Mouse (Mus musculus) myocyte (in vitro differentiated cells): Measurements from ENCODE around the gene Btf3l4. TPM values are rescaled to one million over a fixed set of nuclear protein-coding genes. Genes with fewer than 3 reads are reported as not detected.

Source experiments
- H3K27me3 ChIP-seq: one replicate; pipeline ENCODE4 v1.6.1; 2011; ENCODE audit not compliant: control insufficient read depth, insufficient read depth, insufficient read length
- H3K36me3 ChIP-seq: one replicate; pipeline ENCODE4 v1.6.1; 2011; ENCODE audit not compliant: control insufficient read depth, insufficient read depth
- H3K4me2 ChIP-seq: one replicate; pipeline ENCODE4 v1.6.1; 2011; ENCODE audit warnings: low read depth, control low read depth
- H3K4me3 ChIP-seq: one replicate; pipeline ENCODE4 v1.5.1; 2011; ENCODE audit warnings: mild to moderate bottlenecking, control low read depth, moderate library complexity
- H3K79me2 ChIP-seq: one replicate; pipeline ENCODE4 v1.6.1; 2011; ENCODE audit not compliant: control insufficient read depth, insufficient read depth
- H3ac ChIP-seq: one replicate; pipeline ENCODE4 v1.6.1; 2011; ENCODE audit not compliant: control insufficient read depth, insufficient read length
- CEBPB ChIP-seq: IDR thresholded peaks from 2 replicates; pipeline ENCODE4 v1.6.1; 2011; ENCODE audit warnings: mild to moderate bottlenecking, moderate library complexity; ENCODE audit not compliant: poor library complexity, insufficient read depth, severe bottlenecking
- E2F4 ChIP-seq: IDR thresholded peaks from one replicate; pipeline ENCODE4 v1.6.1; 2011; ENCODE audit warnings: mild to moderate bottlenecking, control low read depth, moderate library complexity; ENCODE audit not compliant: insufficient read depth
- MAX ChIP-seq: IDR thresholded peaks from one replicate; pipeline ENCODE4 v1.6.1; 2011; ENCODE audit warnings: low read depth, mild to moderate bottlenecking, control low read depth
- MYOD1 ChIP-seq, 3 experiments: IDR thresholded peaks; one replicate each; pipeline ENCODE4 v1.6.1; 2011; ENCODE audit warnings: control low read depth in 2 of 3, low read depth in 2 of 3, mild to moderate bottlenecking in 2 of 3, moderate library complexity in 1 of 3; ENCODE audit not compliant: insufficient read length in 2 of 3, control insufficient read depth in 1 of 3
- MYOG ChIP-seq, 3 experiments: IDR thresholded peaks; one replicate each; pipeline ENCODE4 v1.6.1; 2011; ENCODE audit warnings: control low read depth in 2 of 3, low read depth in 2 of 3, mild to moderate bottlenecking in 2 of 3; ENCODE audit not compliant: insufficient read length in 2 of 3, control insufficient read depth in 1 of 3, insufficient read depth in 1 of 3
- POLR2A ChIP-seq: IDR thresholded peaks from one replicate; pipeline ENCODE4 v1.6.1; 2011; ENCODE audit warnings: low read depth, mild to moderate bottlenecking, control low read depth, moderate library complexity; ENCODE audit not compliant: insufficient read length
- POLR2AphosphoS2 ChIP-seq: IDR thresholded peaks from one replicate; pipeline ENCODE4 v1.6.1; 2011; ENCODE audit warnings: low read depth, control low read depth; ENCODE audit not compliant: insufficient read length
- REST ChIP-seq: IDR thresholded peaks from one replicate; pipeline ENCODE4 v1.6.1; 2011; ENCODE audit warnings: mild to moderate bottlenecking, control low read depth, moderate library complexity; ENCODE audit not compliant: insufficient read depth, insufficient read length
- TCF12 ChIP-seq: IDR thresholded peaks from one replicate; pipeline ENCODE4 v1.6.1; 2011; ENCODE audit warnings: mild to moderate bottlenecking, control low read depth; ENCODE audit not compliant: poor library complexity, insufficient read depth, severe bottlenecking
- TCF3 ChIP-seq: IDR thresholded peaks from one replicate; pipeline ENCODE4 v1.6.1; 2011; ENCODE audit warnings: low read depth, control low read depth; ENCODE audit not compliant: insufficient read length
- USF1 ChIP-seq: IDR thresholded peaks from one replicate; pipeline ENCODE4 v1.6.1; 2011; ENCODE audit warnings: low read depth, mild to moderate bottlenecking, control low read depth, moderate library complexity
- polyA plus RNA-seq: library from polyadenylated mRNA; unstranded; fragments of >200 nt; fragmentation: generic; extraction: Trizol; gene quantifications from one replicate; pipeline ENCODE4 v1.2.1, GENCODE M21; 2012; ENCODE audit warnings: missing spikeins

Gene Btf3l4
- polyA plus RNA-seq, 1 experiment = 64.3 TPM

DNA sequence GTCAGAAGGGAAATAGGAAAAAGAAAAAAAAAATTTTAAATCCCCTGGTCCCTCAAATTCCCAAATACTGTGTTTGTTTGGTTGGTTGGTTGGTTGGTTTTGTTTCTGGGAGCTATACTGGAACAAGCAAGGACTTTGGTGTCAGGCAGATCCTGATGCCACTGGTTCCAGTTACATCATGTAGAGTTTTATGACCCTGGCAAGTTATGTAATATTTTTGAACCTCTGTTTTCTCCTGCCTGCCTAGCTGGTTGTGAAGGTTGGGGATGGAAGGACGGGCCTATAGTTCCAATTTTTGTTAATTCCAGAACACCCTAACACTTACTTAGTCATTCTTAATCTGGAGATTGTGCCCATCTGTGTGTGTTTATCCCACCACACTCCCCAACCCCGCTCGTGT is 51.8 kb downstream of the Btf3l4 start:
- H3ac ChIP-seq = no peak overlapping the region
- peak overlapping the region; percentile 60 for H3K4me3 ChIP-seq
- peak overlapping the region; percentile 66 for H3K4me2 ChIP-seq
- TF ChIP-seq CEBPB (0 out of 2 replicates have a peak, but pooled peaks have one; percentile 5), POLR2A (no peak)
- H3K27me3 ChIP-seq = no peaks in the 10 kb centered on the region
- peaks cover 29% of the 10 kb centered on the region for H3K79me2 ChIP-seq
- no peaks in the 10 kb centered on the region for H3K36me3 ChIP-seq

GRCm38 (mm10) chr4:108780864-108781205 is 52.6 kb downstream of the Btf3l4 start:
- Histone ChIP-seq H3K36me3 (no peaks in the 10 kb centered on the region), H3K79me2 (peaks cover 31% of the 10 kb centered on the region), H3ac (peak overlapping the region; percentile 82), H3K4me3 (peak overlapping the region; percentile 60), H3K4me2 (peak overlapping the region; percentile 66), H3K27me3 (no peaks in the 10 kb centered on the region)
- TF ChIP-seq CEBPB (no peak), TCF12 (no peak), POLR2A (no peak)

DNA sequence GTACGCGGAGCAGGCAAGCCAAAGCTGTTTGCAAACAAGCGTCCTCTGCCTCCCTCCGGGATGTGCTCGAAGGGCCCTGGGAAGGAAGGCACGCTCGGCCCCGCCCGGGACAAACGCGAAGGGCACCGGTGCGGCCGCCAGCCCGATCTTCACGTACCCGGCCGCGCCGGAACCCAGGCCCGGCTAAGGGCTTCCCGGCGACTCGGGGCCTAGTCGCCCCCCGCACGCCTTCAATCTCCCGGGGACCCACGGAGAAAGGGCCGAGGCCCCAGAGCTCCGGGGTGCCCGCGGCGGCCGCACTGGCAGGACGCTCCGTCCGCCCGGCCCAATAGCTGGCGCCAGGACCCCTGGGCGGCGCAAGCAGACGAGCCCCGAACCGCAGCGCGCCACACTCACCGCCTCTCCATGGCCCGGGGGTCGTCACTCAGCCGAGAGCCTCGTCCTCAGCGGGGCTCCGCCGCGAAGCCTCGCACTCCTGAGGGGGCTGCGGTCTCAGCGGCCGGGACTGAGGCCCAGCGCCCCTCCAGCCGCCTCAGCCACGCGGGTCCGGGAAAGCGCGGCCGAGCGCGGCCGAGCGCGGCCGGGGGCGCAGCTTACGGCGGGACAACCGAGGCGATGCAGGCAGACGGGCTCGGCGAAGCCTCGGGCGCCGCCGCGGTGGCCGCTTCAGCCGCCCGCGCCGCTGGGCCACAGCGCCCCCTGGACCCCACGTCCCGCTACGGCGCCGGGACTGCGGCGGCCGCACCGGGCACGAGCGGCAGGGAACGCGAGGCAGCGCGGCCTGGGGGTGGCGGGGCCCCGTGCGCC is 53.2 kb downstream of the Btf3l4 start, which contains the start of gene Zfyve9:
Zfyve9 (minus strand) TSS at position 742 of the 807 bp plus-strand sequence.
- peak within 1 kb of the TSS; percentile 72 for H3K4me2 ChIP-seq
- TF ChIP-seq USF1 (no peak), POLR2A (peak; percentile 78), POLR2AphosphoS2 (peak; percentile 49), TCF3 (peak; percentile 27)
- no peaks in the 10 kb centered on the region for H3K27me3 ChIP-seq
- peaks cover 34% of the 10 kb centered on the region for H3K79me2 ChIP-seq
- peak within 1 kb of the TSS; percentile 82 for H3ac ChIP-seq
- peak within 1 kb of the TSS; percentile 60 for H3K4me3 ChIP-seq
- no peaks in the 10 kb centered on the region for H3K36me3 ChIP-seq

- H3K79me2 ChIP-seq = peaks cover 39% of the 10 kb centered on the region
- H3K4me3 ChIP-seq = peak overlapping the region; percentile 60
- peak overlapping the region; percentile 82 for H3ac ChIP-seq
- TF ChIP-seq POLR2A = no peak
- peak overlapping the region; percentile 72 for H3K4me2 ChIP-seq
- H3K36me3 ChIP-seq = no peaks in the 10 kb centered on the region
- H3K27me3 ChIP-seq = no peaks in the 10 kb centered on the region
These were observed 53.7 kb downstream of the Btf3l4 start for GRCm38 (mm10) chr4:108779763-108780056.

DNA sequence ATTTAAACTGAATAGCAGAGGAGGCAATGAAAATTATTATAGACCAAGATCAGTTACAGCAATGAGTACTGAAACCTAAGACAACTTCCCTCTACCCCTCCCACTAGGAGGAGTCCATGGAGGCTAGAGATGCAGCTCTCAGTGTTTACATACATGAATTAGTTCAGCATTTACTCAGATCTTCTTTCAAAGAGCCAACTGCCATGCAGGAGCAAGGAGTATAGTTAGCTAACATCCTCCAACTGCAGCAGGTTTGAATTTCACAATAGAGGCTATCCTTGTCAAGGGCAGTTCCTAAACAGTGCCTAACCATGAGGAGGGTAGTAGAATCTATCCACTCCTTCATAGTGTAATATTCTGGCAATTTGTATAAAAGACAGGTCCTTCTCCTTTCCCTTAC is 64.9 kb downstream of the Btf3l4 start:
- no peaks in the 10 kb centered on the region for H3K27me3 ChIP-seq
- H3K36me3 ChIP-seq = no peaks in the 10 kb centered on the region
- TF ChIP-seq TCF12 (no peak), E2F4 (no peak), MAX (no peak), POLR2A (no peak), REST (no peak), MYOG (IDR thresholded peaks at IDR 0.05; ENCODE audit: control insufficient read depth in 1 of 3, insufficient read depth in 1 of 3, insufficient read length in 2 of 3, low read depth in 2 of 3) (no peak), TCF3 (no peak), MYOD1 (IDR thresholded peaks at IDR 0.05; ENCODE audit: control insufficient read depth in 1 of 3, insufficient read length in 2 of 3, low read depth in 2 of 3) (no peak), POLR2AphosphoS2 (no peak)
- H3ac ChIP-seq = no peak overlapping the region
- no peak overlapping the region for H3K4me2 ChIP-seq
- no peak overlapping the region for H3K4me3 ChIP-seq
- peaks cover 20% of the 10 kb centered on the region for H3K79me2 ChIP-seq

Other genes with a start within 250 kb of the Btf3l4 start
- gene Cc2d1b, start 213.7 kb downstream of the Btf3l4 start, polyA plus RNA-seq = 19.7 TPM
- gene 3110021N24Rik, start 114.0 kb downstream of the Btf3l4 start, polyA plus RNA-seq = 0.06 TPM
- 8.2 TPM for gene Zfyve9, start 52.8 kb downstream of the Btf3l4 start, polyA plus RNA-seq
- gene Txndc12, start 987 bp upstream of the Btf3l4 start, polyA plus RNA-seq = 46.4 TPM
- 30.7 TPM for gene Kti12, start 14.2 kb upstream of the Btf3l4 start, polyA plus RNA-seq
- gene A730015C16Rik, start 15.0 kb upstream of the Btf3l4 start, polyA plus RNA-seq = 0.17 TPM
- gene Rab3b, start 45.4 kb upstream of the Btf3l4 start, polyA plus RNA-seq = 0.23 TPM
- 55.8 TPM for gene Nrd1, start 167.0 kb upstream of the Btf3l4 start, polyA plus RNA-seq